In the genomic region with DNA sequence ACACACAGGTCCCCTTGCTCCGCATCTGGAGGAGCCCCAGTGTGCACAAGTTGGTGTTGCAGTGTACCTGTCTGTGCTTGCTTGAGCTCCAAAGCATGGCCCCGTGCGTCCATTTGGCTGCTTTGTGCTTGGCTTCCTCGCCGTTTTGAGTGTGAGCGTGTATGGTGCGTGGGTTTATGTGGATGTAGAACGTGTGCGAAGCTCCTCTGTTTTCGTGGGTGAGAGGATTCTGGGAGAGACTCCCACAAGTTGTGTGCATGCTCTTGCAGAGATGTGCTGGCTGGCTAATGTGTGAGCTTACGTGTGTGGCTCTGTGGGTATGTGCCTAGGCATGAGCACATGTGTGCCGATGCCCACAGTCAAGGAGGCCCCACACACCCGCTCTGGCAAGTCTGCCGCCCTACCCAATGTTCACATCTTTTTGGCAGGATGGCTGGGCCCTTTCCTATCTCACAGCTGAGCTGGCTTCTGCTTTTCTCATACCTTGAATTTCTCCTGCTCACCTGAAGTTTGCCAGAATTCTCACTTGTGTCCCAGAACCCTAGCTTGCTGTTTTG, we compare ENCODE assay signal across 13 mouse cellular contexts.
DNase-seq lines count a peak whose midpoint lies in the region; ATAC-seq and TF ChIP-seq lines count a peak whose summit lies in the region.
"Had no signal": no experiment of that assay in that cellular context is flagged by ENCODE, and none has a peak within 500 bp of the region (broad histone marks: within the 10 kb centered on the region; RNA-seq: fewer than 3 reads in every experiment).

No protein-coding gene starts in this region.

- H3K27ac ChIP-seq in hindbrain, embryonic 14.5 days = peak overlapping the region; percentile 76; the same call in 1 of the 2 replicates
- H3K27ac ChIP-seq in hindbrain, embryonic 12.5 days = no peak overlapping the region
- H3K27ac ChIP-seq in neural tube, embryonic 13.5 days (replicated peaks) = peak overlapping the region; percentile 85
- H3K27ac ChIP-seq in forebrain, postnatal 0 days (ENCODE audit: low read depth, low read length) = peak overlapping the region; percentile 84
- peak overlapping the region; percentile 76; the same call in 1 of the 2 replicates for H3K27ac ChIP-seq in stomach, postnatal 0 days (replicated peaks)
- H3K27ac ChIP-seq in heart, adult 2 months = no peak overlapping the region
- H3K27ac ChIP-seq: embryonic facial prominence, embryonic 13.5 days; kidney, embryonic 15.5 days had no signal

- ATAC-seq in hindbrain, embryonic 14.5 days (ENCODE audit: low FRiP score) = no peak
- no peak for ATAC-seq in hindbrain, embryonic 12.5 days (ENCODE audit: low FRiP score)
- no peak for ATAC-seq in neural tube, embryonic 13.5 days (ENCODE audit: low read depth)
- ATAC-seq in forebrain, postnatal 0 days = no peak
- ATAC-seq in stomach, postnatal 0 days (ENCODE audit: low FRiP score, low TSS enrichment) = no peak

- intact Hi-C loops in heart, adult 2 months (cut with DNase I) = no loop called here

- no peak overlapping the region for H3K4me2 ChIP-seq in hindbrain, embryonic 14.5 days (replicated peaks)
- no peak overlapping the region for H3K4me2 ChIP-seq in hindbrain, embryonic 12.5 days (replicated peaks)
- H3K4me2 ChIP-seq in neural tube, embryonic 13.5 days = no peak overlapping the region
- no peak overlapping the region for H3K4me2 ChIP-seq in forebrain, postnatal 0 days (ENCODE audit: low read depth)
- no peak overlapping the region for H3K4me2 ChIP-seq in stomach, postnatal 0 days (replicated peaks; ENCODE audit: low read depth)
- H3K4me2 ChIP-seq: embryonic facial prominence, embryonic 13.5 days; heart, embryonic 11.5 days; kidney, embryonic 15.5 days; stomach, embryonic 15.5 days had no signal

- TF ChIP-seq POLR2A in heart, adult 2 months (IDR thresholded peaks at IDR 0.05; ENCODE audit: insufficient read depth, low read depth, low read length) = no peak

- no peak overlapping the region for H3K4me3 ChIP-seq in hindbrain, embryonic 14.5 days (replicated peaks; ENCODE audit: low read length)
- H3K4me3 ChIP-seq in hindbrain, embryonic 12.5 days = no peak overlapping the region
- no peak overlapping the region for H3K4me3 ChIP-seq in neural tube, embryonic 13.5 days
- H3K4me3 ChIP-seq in forebrain, postnatal 0 days (ENCODE audit: low read depth, low read length) = no peak overlapping the region
- no peak overlapping the region for H3K4me3 ChIP-seq in stomach, postnatal 0 days (ENCODE audit: low read depth, low read length)
- H3K4me3 ChIP-seq in heart, adult 2 months = no peak overlapping the region
- H3K4me3 ChIP-seq: embryonic facial prominence, embryonic 13.5 days; kidney, embryonic 15.5 days; stomach, embryonic 15.5 days had no signal

- WGBS in hindbrain, embryonic 14.5 days = 93% methylated on average over 14 of the region's 14 CpGs
- WGBS in hindbrain, embryonic 12.5 days = 92% methylated on average over 14 of the region's 14 CpGs
- 95% methylated on average over 14 of the region's 14 CpGs for WGBS in neural tube, embryonic 13.5 days
- 86% methylated on average over 14 of the region's 14 CpGs for WGBS in forebrain, postnatal 0 days
- WGBS in stomach, postnatal 0 days = 82% methylated on average over 14 of the region's 14 CpGs
- 92% methylated on average over 14 of the region's 14 CpGs for WGBS in heart, adult 2 months

- no peaks in the 10 kb centered on the region for H3K79me2 ChIP-seq in heart, adult 2 months (replicated peaks; ENCODE audit: control insufficient read depth, insufficient read depth, low read length)

- no peak for TF ChIP-seq EP300 in stomach, postnatal 0 days (optimal IDR thresholded peaks at IDR 0.05)
- no peak for TF ChIP-seq EP300 in heart, adult 2 months (IDR thresholded peaks at IDR 0.05; ENCODE audit: insufficient read depth, low read depth, low read length)

- no peaks in the 10 kb centered on the region for H3K9me3 ChIP-seq in hindbrain, embryonic 14.5 days (ENCODE audit: control insufficient read depth, low read length)
- H3K9me3 ChIP-seq in hindbrain, embryonic 12.5 days (replicated peaks) = no peaks in the 10 kb centered on the region
- no peaks in the 10 kb centered on the region for H3K9me3 ChIP-seq in neural tube, embryonic 13.5 days
- H3K9me3 ChIP-seq in forebrain, postnatal 0 days (ENCODE audit: low read length) = no peaks in the 10 kb centered on the region
- H3K9me3 ChIP-seq in stomach, postnatal 0 days (ENCODE audit: control insufficient read depth, low read length) = no peaks in the 10 kb centered on the region
- H3K9me3 ChIP-seq: embryonic facial prominence, embryonic 13.5 days; kidney, embryonic 15.5 days; stomach, embryonic 15.5 days had no signal

- DNase-seq in hindbrain, embryonic 14.5 days (ENCODE audit: low spot score) = no peak
- no peak for DNase-seq in neural tube, embryonic 10.5 days (ENCODE audit: extremely low spot score, low spot score)
- DNase-seq in forebrain, postnatal 0 days = no peak
- DNase-seq in stomach, postnatal 0 days (ENCODE audit: low spot score) = no peak
- no peak for DNase-seq in heart, adult 2 months
- DNase-seq: adrenal gland, adult 8-10 months; thymus, postnatal 4 days had no signal

- H3K9ac ChIP-seq in hindbrain, embryonic 14.5 days = no peak overlapping the region
- no peak overlapping the region for H3K9ac ChIP-seq in hindbrain, embryonic 12.5 days
- H3K9ac ChIP-seq in neural tube, embryonic 13.5 days = no peak overlapping the region
- no peak overlapping the region for H3K9ac ChIP-seq in forebrain, postnatal 0 days
- H3K9ac ChIP-seq in stomach, postnatal 0 days (ENCODE audit: low read length) = no peak overlapping the region
- no peak overlapping the region for H3K9ac ChIP-seq in heart, adult 2 months (ENCODE audit: low read depth, low read length)
- H3K9ac ChIP-seq: embryonic facial prominence, embryonic 13.5 days; kidney, embryonic 15.5 days; stomach, embryonic 15.5 days had no signal

- TF ChIP-seq CTCF in forebrain, postnatal 0 days (IDR thresholded peaks at IDR 0.05; ENCODE audit: low read depth) = no peak
- TF ChIP-seq CTCF in stomach, postnatal 0 days (IDR thresholded peaks at IDR 0.05; ENCODE audit: low read depth) = no peak
- TF ChIP-seq CTCF in heart, adult 2 months (IDR thresholded peaks at IDR 0.05) = no peak

- no peaks in the 10 kb centered on the region for H3K27me3 ChIP-seq in hindbrain, embryonic 14.5 days (ENCODE audit: control insufficient read depth, insufficient read depth, low read length)
- peaks cover 2% of the 10 kb centered on the region; the same call in 1 of the 2 replicates for H3K27me3 ChIP-seq in hindbrain, embryonic 12.5 days
- no peaks in the 10 kb centered on the region for H3K27me3 ChIP-seq in neural tube, embryonic 13.5 days
- no peaks in the 10 kb centered on the region for H3K27me3 ChIP-seq in forebrain, postnatal 0 days (ENCODE audit: insufficient read depth, low read length)
- H3K27me3 ChIP-seq in stomach, postnatal 0 days (ENCODE audit: control insufficient read depth, insufficient read depth, low read length) = no peaks in the 10 kb centered on the region
- no peaks in the 10 kb centered on the region for H3K27me3 ChIP-seq in heart, adult 2 months (ENCODE audit: control insufficient read depth, insufficient read depth, low read length)
- H3K27me3 ChIP-seq: stomach, embryonic 15.5 days had no signal

- peaks cover 27% of the 10 kb centered on the region for H3K4me1 ChIP-seq in hindbrain, embryonic 14.5 days (replicated peaks; ENCODE audit: control insufficient read depth, insufficient read depth, low read length)
- peaks cover 29% of the 10 kb centered on the region for H3K4me1 ChIP-seq in hindbrain, embryonic 12.5 days
- H3K4me1 ChIP-seq in neural tube, embryonic 13.5 days (replicated peaks) = peaks cover 43% of the 10 kb centered on the region
- peaks cover 21% of the 10 kb centered on the region for H3K4me1 ChIP-seq in forebrain, postnatal 0 days (ENCODE audit: insufficient read depth)
- H3K4me1 ChIP-seq in stomach, postnatal 0 days (replicated peaks; ENCODE audit: control insufficient read depth, insufficient read depth) = no peaks in the 10 kb centered on the region
- peaks cover 2% of the 10 kb centered on the region; the same call in 1 of the 2 replicates for H3K4me1 ChIP-seq in heart, adult 2 months (ENCODE audit: control insufficient read depth, insufficient read depth, low read length)

- no peaks in the 10 kb centered on the region for H3K36me3 ChIP-seq in hindbrain, embryonic 14.5 days (replicated peaks; ENCODE audit: control insufficient read depth, insufficient read depth)
- no peaks in the 10 kb centered on the region for H3K36me3 ChIP-seq in hindbrain, embryonic 12.5 days
- no peaks in the 10 kb centered on the region for H3K36me3 ChIP-seq in neural tube, embryonic 13.5 days
- H3K36me3 ChIP-seq in forebrain, postnatal 0 days (ENCODE audit: insufficient read depth) = no peaks in the 10 kb centered on the region
- H3K36me3 ChIP-seq in stomach, postnatal 0 days (ENCODE audit: control insufficient read depth, insufficient read depth, low read length) = no peaks in the 10 kb centered on the region
- H3K36me3 ChIP-seq in heart, adult 2 months (ENCODE audit: control insufficient read depth, insufficient read depth, low read length) = no peaks in the 10 kb centered on the region
- H3K36me3 ChIP-seq: embryonic facial prominence, embryonic 13.5 days; kidney, embryonic 15.5 days; stomach, embryonic 15.5 days had no signal

Comparison
In these comparisons a context has a peak if more than half of its experiments do, and no peak if none do; other contexts are left out.
1. H3K27ac ChIP-seq: peak in hindbrain, embryonic 14.5 days (single experiment), neural tube, embryonic 13.5 days (single experiment), forebrain, postnatal 0 days (single experiment) and stomach, postnatal 0 days (single experiment); none in hindbrain, embryonic 12.5 days (single experiment) and heart, adult 2 months (single experiment).